Mouse (Mus musculus): ENCODE data around the gene Rgn.

The Rgn gene

GRCm38 (mm10) chrX:20549532-20549931, at the start of gene Rgn:
Rgn (plus strand) TSS chrX:20549787.
- no peak for DNase-seq

- no peak for DNase-seq
Measured at GRCm38 (mm10) chrX:20520290-20520939, 29.2 kb upstream of the Rgn start.

GRCm38 (mm10) chrX:20521578-20521977, 28.0 kb upstream of the Rgn start:
- no peak for DNase-seq

- DNase-seq, result no peak
Measured at GRCm38 (mm10) chrX:20532621-20533020, 17.0 kb upstream of the Rgn start.

- DNase-seq, result no peak
Measured at GRCm38 (mm10) chrX:20543867-20544266, 5.7 kb upstream of the Rgn start.

GRCm38 (mm10) chrX:20547609-20548008, 2.0 kb upstream of the Rgn start:
- DNase-seq, result no peak

- peak; percentile 14 for DNase-seq
Measured at GRCm38 (mm10) chrX:20548011-20548879, 1.3 kb upstream of the Rgn start.

- DNase-seq, result no peak
Measured at GRCm38 (mm10) chrX:20548880-20549440, 627 bp upstream of the Rgn start.

- no peak for DNase-seq
Measured at GRCm38 (mm10) chrX:20552199-20552598, 2.6 kb downstream of the Rgn start.

- no peak for DNase-seq
Measured at GRCm38 (mm10) chrX:20561846-20562245, 12.3 kb downstream of the Rgn start.

- no peak for DNase-seq
Measured at GRCm38 (mm10) chrX:20563941-20564340, 14.4 kb downstream of the Rgn start.

GRCm38 (mm10) chrX:20571024-20571423, 21.4 kb downstream of the Rgn start:
- DNase-seq, result no peak

- no peak for DNase-seq
Measured at GRCm38 (mm10) chrX:20572683-20573082, 23.1 kb downstream of the Rgn start.

GRCm38 (mm10) chrX:20573927-20574326, 24.3 kb downstream of the Rgn start:
- no peak for DNase-seq

- DNase-seq, result no peak
Measured at GRCm38 (mm10) chrX:20587968-20588367, 38.4 kb downstream of the Rgn start.

- DNase-seq, result no peak
Measured at GRCm38 (mm10) chrX:20608500-20608899, 58.9 kb downstream of the Rgn start.
